Mouse (Mus musculus): ENCODE data around the gene Lrp1.

DNA sequence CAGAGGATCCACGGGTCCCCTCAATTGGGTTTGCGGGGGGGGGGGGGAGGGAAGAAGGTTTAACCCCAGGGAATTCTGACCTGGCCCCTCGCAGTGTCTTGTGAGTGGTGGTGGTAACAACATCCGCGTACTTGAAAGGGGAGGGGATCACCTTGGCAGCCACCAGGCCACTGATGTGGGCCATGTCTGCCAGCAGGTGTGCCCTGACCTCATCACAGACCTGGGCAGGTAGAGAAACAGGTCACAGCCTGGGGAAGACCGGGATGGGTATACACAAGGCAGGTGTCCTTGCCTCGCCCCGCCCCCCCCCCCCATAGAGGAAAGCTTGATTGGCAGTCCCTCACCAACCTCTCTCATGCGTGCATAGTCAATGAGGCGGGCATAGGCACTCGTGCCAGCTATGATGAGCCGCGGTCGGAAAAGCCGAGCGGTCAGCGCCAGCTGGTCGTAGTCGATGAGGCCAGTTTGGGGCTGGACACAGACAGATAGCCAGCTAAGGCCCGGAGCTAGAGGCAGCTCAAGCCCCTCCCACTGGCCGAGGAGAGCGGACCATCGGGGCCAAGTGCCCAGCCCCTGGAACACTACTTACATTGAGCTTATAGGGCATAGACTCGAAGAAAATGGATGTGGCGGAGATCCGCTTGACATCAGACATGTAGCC lies 101.8 kb downstream of the Lrp1 start:
- TF ChIP-seq CTCF (IDR thresholded peaks at IDR 0.05; ENCODE audit: insufficient read depth, low read depth, low read length) (no peak), POLR2A (IDR thresholded peaks at IDR 0.05; ENCODE audit: insufficient read depth, low read depth, low read length) (no peak)
